Mouse (Mus musculus) embryonic facial prominence, embryonic 13.5 days (tissue): ENCODE results near the gene Fbxo5. TPM values are rescaled to one million over a fixed set of nuclear protein-coding genes. Genes with fewer than 3 reads are reported as not detected.

Source experiments
- ATAC-seq: fragments of 200-750 bp; cut with Nextera tagmentation; 2 replicates; pipeline ENCODE4 v1.8.0; 2017; ENCODE audit warnings: low read depth; ENCODE audit not compliant: insufficient number of reproducible peaks, insufficient read depth, low FRiP score, low TSS enrichment
- H3K27ac ChIP-seq: fragments of 300-500 bp; sonication (generic); 2 replicates; pipeline ENCODE4 v1.5.1; 2015; ENCODE audit warnings: moderate library complexity, mild to moderate bottlenecking, inconsistent platforms
- H3K27me3 ChIP-seq: fragments of 300-500 bp; sonication (generic); 2 replicates; pipeline ENCODE4 v1.6.1; 2015; ENCODE audit warnings: mild to moderate bottlenecking, inconsistent platforms
- H3K36me3 ChIP-seq: fragments of 300-500 bp; sonication (generic); 2 replicates; pipeline ENCODE4 v1.6.1; 2015; ENCODE audit warnings: mild to moderate bottlenecking, inconsistent platforms
- H3K4me1 ChIP-seq: fragments of 300-500 bp; sonication (generic); 2 replicates; pipeline ENCODE4 v1.6.1; 2015; ENCODE audit warnings: inconsistent platforms
- H3K4me2 ChIP-seq: fragments of 300-500 bp; sonication (generic); 2 replicates; pipeline ENCODE4 v1.6.1; 2015; ENCODE audit warnings: moderate library complexity, mild to moderate bottlenecking, inconsistent platforms
- H3K4me3 ChIP-seq: fragments of 300-500 bp; sonication (generic); 2 replicates; pipeline ENCODE4 v1.5.1; 2015; ENCODE audit warnings: mild to moderate bottlenecking, inconsistent platforms
- H3K9ac ChIP-seq: fragments of 300-500 bp; sonication (generic); 2 replicates; pipeline ENCODE4 v1.6.1; 2015; ENCODE audit warnings: mild to moderate bottlenecking, inconsistent platforms
- H3K9me3 ChIP-seq: fragments of 300-500 bp; sonication (generic); 2 replicates; pipeline ENCODE4 v1.6.1; 2016; ENCODE audit warnings: inconsistent platforms
- WGBS: fragments of 180-500 bp; shearing (Covaris S2); methylation state at CpG from one replicate; pipeline ENCODE4 v1.1.7; 2015; ENCODE audit warnings: mixed read lengths; 5-methylcytosine and 5-hydroxymethylcytosine counted together
- polyA plus RNA-seq: library from polyadenylated mRNA; unstranded; fragments of >200 nt; fragmentation: Nextera tagmentation; extraction: Ambion mirVana; gene quantifications from 2 replicates; pipeline ENCODE4 v1.2.1, GENCODE M21; 2015

Gene Fbxo5
- 75.8 and 76.6 TPM in 2 replicates for polyA plus RNA-seq

DNA sequence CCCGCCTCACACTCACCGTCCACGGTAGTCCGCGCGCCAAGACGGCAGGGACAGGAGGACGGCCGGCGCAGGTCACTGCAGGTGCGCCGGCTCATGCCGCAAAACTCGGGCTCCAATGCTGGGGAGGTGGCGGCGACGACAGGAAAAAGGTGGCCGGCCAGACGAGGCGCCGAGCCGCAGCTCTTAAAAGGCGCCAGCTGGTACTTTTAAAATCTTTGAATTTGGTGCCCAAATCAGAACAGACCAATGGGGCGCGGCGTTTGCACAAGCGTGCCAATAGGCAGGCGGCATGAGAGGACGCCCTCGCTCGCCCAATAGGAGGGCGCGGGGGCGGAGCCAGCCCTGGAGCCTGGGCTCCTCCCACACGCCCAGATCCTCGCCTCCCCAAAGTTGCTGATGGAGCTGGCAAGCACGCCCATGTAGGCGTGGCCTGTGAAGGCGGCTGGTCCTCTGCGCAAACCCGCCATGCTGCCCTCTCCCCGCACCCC lies at the start of gene Fbxo5:
Gene Fbxo5, minus strand, starts transcription at position 358 of the 488 bp plus-strand sequence.
- peak within 1 kb of the TSS; percentile 87 for H3K27ac ChIP-seq
- peaks cover 14% of the 10 kb centered on the region for H3K4me1 ChIP-seq
- no peaks in the 10 kb centered on the region for H3K27me3 ChIP-seq
- under 1% methylated on average over 42 of the region's 42 CpGs for WGBS
- H3K9me3 ChIP-seq = no peaks in the 10 kb centered on the region
- peak within 1 kb of the TSS; percentile 80 for H3K9ac ChIP-seq
- peak within 1 kb of the TSS; percentile 95 for H3K4me2 ChIP-seq
- H3K4me3 ChIP-seq = peak within 1 kb of the TSS; percentile 87
- peaks cover 24% of the 10 kb centered on the region for H3K36me3 ChIP-seq
- peak; percentile 96 for ATAC-seq

DNA sequence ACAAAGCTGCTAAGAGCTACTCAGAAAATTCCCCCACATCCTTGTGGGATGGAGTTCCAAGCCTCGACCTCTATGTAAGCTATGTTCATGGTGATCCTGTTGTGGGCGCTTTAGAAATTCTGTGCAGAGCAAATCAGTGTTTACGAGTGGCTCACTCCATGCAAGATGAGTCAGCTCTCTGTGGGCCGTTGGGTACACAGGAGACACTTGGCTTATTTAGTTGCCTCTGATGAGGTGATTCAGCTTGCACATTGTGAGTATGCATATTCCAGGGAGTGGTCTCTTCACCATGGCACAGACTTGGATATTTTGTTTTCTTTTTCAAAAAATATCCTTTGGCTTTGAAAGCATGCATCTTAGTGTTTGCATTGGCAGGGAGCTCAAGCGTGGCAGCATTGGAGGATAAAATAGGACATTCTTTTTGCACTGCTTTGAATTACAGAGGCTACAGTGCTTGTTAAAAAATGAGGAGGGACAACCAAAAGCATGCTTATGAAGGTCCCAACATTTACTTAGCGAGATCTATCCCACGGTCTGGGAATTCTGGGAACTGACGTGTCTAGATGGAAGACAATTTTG lies 48.0 kb upstream of the Fbxo5 start:
- no peaks in the 10 kb centered on the region for H3K36me3 ChIP-seq
- H3K27me3 ChIP-seq = no peaks in the 10 kb centered on the region
- H3K9ac ChIP-seq = no peak overlapping the region
- H3K4me3 ChIP-seq = no peak overlapping the region
- no peak for ATAC-seq
- H3K4me1 ChIP-seq = no peaks in the 10 kb centered on the region
- H3K4me2 ChIP-seq = no peak overlapping the region
- 81% methylated on average over 8 of the region's 8 CpGs for WGBS
- no peak overlapping the region for H3K27ac ChIP-seq
- H3K9me3 ChIP-seq = no peaks in the 10 kb centered on the region

DNA sequence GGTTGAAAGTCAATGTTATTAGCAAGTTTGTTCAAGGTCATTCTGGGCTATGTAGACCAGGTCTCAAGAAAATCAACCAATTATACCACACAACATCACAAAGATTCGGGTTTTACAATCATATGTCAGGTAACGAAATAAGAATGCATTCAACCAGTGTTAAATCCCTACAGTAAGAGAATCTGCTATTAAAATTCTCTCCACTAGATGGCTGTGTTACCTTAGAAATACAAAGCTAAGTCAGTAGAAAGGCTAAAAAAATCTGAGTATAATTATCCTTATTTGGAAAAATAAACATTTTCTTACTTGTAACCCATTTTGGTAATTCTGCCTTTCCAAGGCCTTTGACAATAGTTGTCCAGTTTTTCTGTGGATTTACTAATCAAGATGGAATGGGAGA lies 41.5 kb upstream of the Fbxo5 start:
- ATAC-seq = no peak
- Histone ChIP-seq H3K27ac (no peak overlapping the region), H3K36me3 (no peaks in the 10 kb centered on the region), H3K4me3 (no peak overlapping the region), H3K4me1 (peaks cover 5% of the 10 kb centered on the region), H3K9me3 (no peaks in the 10 kb centered on the region), H3K27me3 (no peaks in the 10 kb centered on the region), H3K4me2 (no peak overlapping the region), H3K9ac (no peak overlapping the region)
- WGBS = 25% methylated on average over 2 of the region's 2 CpGs

DNA sequence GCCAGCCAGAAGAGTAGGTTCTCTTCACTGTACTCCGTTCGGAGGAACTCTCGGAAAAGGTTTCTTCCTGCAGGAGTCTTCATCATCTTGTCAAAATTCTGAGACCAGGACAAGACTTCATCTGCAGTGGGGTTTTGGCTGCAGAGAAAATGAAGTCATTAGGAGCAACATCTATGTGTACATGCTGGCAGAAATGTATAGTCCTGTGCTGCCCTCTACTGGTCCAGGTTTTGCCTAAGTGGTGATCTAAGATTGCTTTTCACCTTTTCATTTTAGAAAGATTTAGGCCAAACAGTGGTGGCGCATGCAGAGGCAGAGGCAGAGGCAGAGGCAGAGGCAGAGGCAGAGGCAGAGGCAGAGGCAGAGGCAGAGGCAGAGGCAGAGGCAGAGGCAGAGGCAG lies 36.0 kb upstream of the Fbxo5 start:
- Histone ChIP-seq H3K36me3 (no peaks in the 10 kb centered on the region), H3K9me3 (no peaks in the 10 kb centered on the region), H3K4me3 (no peak overlapping the region), H3K27me3 (no peaks in the 10 kb centered on the region), H3K4me1 (peaks cover 5% of the 10 kb centered on the region), H3K9ac (no peak overlapping the region), H3K27ac (no peak overlapping the region), H3K4me2 (no peak overlapping the region)
- 83% methylated on average over 4 of the region's 4 CpGs for WGBS
- no peak for ATAC-seq

DNA sequence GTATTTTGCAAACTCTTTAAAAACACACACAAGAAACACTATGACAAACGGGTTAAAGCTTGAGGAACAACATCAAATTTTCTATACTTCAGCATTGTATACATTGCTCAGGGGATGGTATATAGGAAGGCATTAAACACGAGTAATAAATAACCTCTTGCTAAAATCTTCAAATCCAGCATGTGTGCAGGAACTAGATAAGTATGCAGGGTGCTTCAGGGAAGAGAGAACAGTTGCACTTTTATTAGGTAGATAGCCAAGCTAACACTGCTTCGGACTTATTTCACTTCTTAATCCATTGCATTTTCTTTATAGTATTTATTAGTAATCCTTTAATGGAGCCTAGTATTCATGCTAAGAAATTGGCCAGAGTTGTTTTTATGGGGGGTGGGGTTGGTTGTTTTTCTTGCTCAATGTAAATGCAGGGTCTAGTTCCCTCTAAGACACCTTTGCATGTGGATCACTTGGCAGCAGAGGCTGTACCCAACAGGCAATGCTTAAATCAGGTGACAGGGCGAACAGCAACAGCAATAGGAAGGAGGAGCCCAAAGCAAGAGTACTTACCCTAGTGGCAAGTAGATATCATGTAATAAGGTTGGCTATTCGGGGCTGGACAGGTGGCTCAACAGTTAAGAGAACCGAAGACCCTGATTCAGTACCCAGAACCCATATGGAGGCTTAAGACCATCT lies 21.1 kb upstream of the Fbxo5 start:
- H3K4me1 ChIP-seq = peaks cover 13% of the 10 kb centered on the region
- no peak overlapping the region for H3K27ac ChIP-seq
- no peak overlapping the region for H3K9ac ChIP-seq
- no peaks in the 10 kb centered on the region for H3K9me3 ChIP-seq
- no peak for ATAC-seq
- H3K36me3 ChIP-seq = no peaks in the 10 kb centered on the region
- H3K4me2 ChIP-seq = no peak overlapping the region
- no peaks in the 10 kb centered on the region for H3K27me3 ChIP-seq
- WGBS = 71% methylated on average over 6 of the region's 6 CpGs
- H3K4me3 ChIP-seq = no peak overlapping the region

DNA sequence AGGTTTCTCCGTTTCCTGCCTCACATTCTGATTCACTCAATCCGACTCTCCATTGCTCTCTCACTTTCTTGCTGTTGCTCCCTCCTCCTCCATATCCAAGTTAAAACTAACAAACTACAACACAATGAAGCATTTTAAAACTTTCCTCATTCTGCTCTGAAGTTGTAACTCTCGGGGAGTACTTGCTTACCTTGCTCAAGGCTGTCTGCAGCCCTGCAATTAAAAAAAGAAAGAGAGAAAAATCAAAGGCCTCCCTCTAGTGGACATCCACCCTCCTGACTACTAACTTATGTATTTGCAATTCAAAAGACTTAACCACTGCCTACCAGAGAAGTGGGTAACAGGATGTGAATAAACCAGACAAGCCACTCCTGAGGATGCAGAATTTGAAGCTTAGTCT lies 19.4 kb upstream of the Fbxo5 start:
- Histone ChIP-seq H3K4me3 (peak overlapping the region; percentile 92), H3K27me3 (no peaks in the 10 kb centered on the region), H3K36me3 (peaks cover 6% of the 10 kb centered on the region), H3K9ac (peak overlapping the region; percentile 94), H3K9me3 (no peaks in the 10 kb centered on the region), H3K27ac (peak overlapping the region; percentile 85; the same call in 1 of the 2 replicates), H3K4me2 (peak overlapping the region; percentile 75), H3K4me1 (peaks cover 17% of the 10 kb centered on the region)
- no peak for ATAC-seq
- 0% methylated on average over 3 of the region's 3 CpGs for WGBS

DNA sequence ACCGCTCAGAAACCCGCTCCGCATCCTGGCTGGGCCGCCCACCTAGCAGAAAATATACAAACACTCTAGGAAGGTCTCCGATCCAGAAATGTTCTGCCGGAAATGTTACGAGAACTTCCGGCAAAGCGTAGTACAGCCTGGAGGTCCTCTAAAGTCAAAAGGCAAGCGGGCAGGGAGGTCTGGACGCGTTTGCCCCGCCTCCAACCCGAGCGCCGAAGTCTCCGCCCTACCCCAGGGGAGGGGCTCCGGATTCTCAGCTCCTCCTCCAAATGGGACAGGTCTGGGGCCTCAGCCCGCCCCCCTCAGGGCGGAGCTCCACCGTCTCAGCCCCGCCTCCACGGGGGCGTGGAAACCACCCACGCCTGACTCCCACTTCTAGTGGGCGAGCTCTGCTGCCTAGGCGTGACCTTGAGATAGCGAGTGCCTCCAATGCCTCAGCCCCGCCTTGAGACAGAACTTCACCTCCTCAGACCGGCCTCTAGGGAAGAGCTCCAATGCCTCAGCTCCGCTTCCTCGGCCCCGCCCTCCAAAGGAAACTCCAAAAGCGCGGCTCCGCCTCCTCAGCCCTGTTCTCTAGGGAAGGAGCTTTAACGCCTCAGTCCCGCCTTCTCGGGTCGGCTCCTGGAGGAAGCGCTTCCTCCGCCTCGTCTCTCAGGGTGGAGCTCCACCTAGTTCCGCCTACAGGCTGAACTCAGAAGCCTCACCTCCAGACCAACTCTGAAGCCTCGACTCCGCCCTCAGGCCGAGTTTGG lies 18.5 kb upstream of the Fbxo5 start, which contains the start of gene Mtrf1l:
Gene Mtrf1l, minus strand, starts transcription at position 171 of the 752 bp plus-strand sequence.
- Histone ChIP-seq H3K9me3 (no peaks in the 10 kb centered on the region), H3K27me3 (no peaks in the 10 kb centered on the region), H3K4me1 (peaks cover 17% of the 10 kb centered on the region), H3K4me2 (peak within 1 kb of the TSS; percentile 75), H3K36me3 (peaks cover 15% of the 10 kb centered on the region), H3K27ac (peak within 1 kb of the TSS; percentile 92), H3K4me3 (peak within 1 kb of the TSS; percentile 92), H3K9ac (peak within 1 kb of the TSS; percentile 94)
- WGBS = under 1% methylated on average over 47 of the region's 47 CpGs
- ATAC-seq = peak; percentile 96

DNA sequence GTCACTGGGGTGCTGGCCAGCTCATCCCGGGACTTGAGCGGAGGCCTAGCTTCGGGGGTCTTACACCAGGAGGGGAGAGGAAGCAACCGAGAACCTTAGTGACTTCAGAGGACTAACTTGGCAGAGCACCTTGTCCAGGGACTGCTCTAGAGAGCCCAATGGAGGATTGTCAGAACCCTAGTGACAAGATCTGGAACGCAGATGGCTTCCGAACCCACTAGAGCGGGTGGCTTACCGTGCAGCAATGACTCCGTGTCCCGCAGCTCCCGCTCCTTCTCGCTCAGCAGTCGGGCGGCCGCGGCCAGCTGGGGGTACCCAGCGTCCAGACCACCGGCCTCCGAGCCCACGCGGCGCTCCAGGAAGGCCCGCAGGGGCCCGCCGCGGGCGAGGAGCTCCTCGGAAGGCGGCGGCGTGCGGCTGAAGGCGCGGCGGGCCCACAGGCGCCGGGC lies 17.9 kb upstream of the Fbxo5 start:
- peaks cover 21% of the 10 kb centered on the region for H3K36me3 ChIP-seq
- H3K4me1 ChIP-seq = peaks cover 17% of the 10 kb centered on the region
- peak overlapping the region; percentile 92 for H3K27ac ChIP-seq
- no peaks in the 10 kb centered on the region for H3K27me3 ChIP-seq
- H3K4me3 ChIP-seq = peak overlapping the region; percentile 92
- no peaks in the 10 kb centered on the region for H3K9me3 ChIP-seq
- no peak; the same call in 1 of the 2 replicates for ATAC-seq
- under 1% methylated on average over 37 of the region's 37 CpGs for WGBS
- H3K4me2 ChIP-seq = peak overlapping the region; percentile 75
- H3K9ac ChIP-seq = peak overlapping the region; percentile 94

DNA sequence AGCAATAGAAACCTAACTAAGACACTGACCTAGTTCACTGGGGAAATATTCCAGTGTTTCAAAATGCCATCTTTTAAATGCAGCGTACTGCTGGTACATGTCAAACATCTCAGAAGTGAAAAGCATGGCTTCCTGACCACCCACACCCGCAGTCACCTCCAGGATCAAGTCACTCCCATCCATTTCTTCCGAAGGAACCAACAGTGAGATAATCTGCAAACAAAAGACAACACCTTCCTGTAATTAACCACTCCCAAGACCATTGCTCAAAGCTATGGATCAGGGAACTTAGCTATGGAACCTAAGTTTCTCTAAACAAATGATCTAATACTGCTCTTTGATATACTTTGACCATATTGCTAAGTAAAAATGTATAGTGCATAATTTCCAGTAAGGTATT lies 13.4 kb upstream of the Fbxo5 start:
- 94% methylated on average over 3 of the region's 3 CpGs for WGBS
- Histone ChIP-seq H3K9ac (no peak overlapping the region), H3K4me1 (peaks cover 17% of the 10 kb centered on the region), H3K27me3 (no peaks in the 10 kb centered on the region), H3K4me2 (no peak overlapping the region), H3K27ac (no peak overlapping the region), H3K9me3 (no peaks in the 10 kb centered on the region), H3K4me3 (no peak overlapping the region), H3K36me3 (peaks cover 60% of the 10 kb centered on the region)
- no peak for ATAC-seq

DNA sequence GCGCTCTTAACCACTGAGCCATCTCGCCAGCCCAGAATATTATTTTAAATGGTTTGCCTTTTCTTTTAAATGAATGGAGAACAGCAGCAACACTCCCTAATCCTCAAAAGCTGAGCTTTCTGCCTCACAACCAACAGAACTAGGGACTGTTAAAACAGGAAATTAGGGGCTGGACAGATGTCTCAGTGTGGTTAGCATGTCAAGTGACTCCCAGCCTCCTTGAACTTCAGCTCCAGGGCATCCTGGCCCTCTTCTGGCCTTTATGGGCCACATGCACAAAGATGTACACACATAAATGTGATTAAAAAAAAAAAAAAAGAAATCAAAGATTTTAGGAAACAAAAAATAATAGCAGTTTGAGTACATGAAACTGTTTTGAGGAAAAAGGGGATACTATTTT lies 10.6 kb upstream of the Fbxo5 start:
- no peak overlapping the region for H3K4me3 ChIP-seq
- H3K27ac ChIP-seq = no peak overlapping the region
- H3K4me2 ChIP-seq = no peak overlapping the region
- no peaks in the 10 kb centered on the region for H3K27me3 ChIP-seq
- H3K9me3 ChIP-seq = no peaks in the 10 kb centered on the region
- ATAC-seq = no peak
- H3K4me1 ChIP-seq = peaks cover under 1% of the 10 kb centered on the region; the same call in 1 of the 2 replicates
- no peak overlapping the region for H3K9ac ChIP-seq
- WGBS = 96% methylated on average over 2 of the region's 2 CpGs
- peaks cover 84% of the 10 kb centered on the region for H3K36me3 ChIP-seq

DNA sequence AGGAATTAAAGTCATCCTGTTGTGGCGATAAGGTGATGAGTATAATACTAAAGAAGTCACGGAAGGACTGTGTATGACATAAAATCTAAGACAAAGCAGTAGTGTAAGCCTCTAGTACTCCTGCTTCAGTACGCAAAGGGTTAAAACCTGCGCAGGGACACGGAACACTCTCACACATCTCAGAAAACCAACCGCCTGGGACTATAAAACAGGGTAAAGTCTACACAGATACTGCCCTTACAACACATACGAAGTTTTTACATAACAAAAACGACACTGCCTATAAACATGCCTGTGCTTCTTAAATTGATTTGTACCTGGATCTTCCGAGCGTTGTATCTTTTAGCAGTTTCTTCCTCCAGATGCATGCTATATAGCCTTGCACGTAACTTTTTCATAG lies 8.3 kb upstream of the Fbxo5 start:
- no peak for ATAC-seq
- 90% methylated on average over 11 of the region's 11 CpGs for WGBS
- H3K9ac ChIP-seq = no peak overlapping the region
- H3K27ac ChIP-seq = no peak overlapping the region
- no peak overlapping the region for H3K4me2 ChIP-seq
- no peaks in the 10 kb centered on the region for H3K27me3 ChIP-seq
- peaks cover 67% of the 10 kb centered on the region for H3K36me3 ChIP-seq
- H3K4me1 ChIP-seq = no peaks in the 10 kb centered on the region
- no peak overlapping the region for H3K4me3 ChIP-seq
- no peaks in the 10 kb centered on the region for H3K9me3 ChIP-seq
